Mouse (Mus musculus) left cerebral cortex, postnatal 14 days (tissue): ENCODE measurements around the gene Saa4. TPM values are rescaled to one million over a fixed set of nuclear protein-coding genes. Genes with fewer than 3 reads are reported as not detected.
"Not testable (repeated sequence)": the region's sequence is repeated elsewhere in the genome, so short reads cannot be mapped to it uniquely, and the experiment has no call there.

ENCODE experiments used
- DNase-seq, 2 experiments: peaks; one replicate each; pipeline ENCODE4 v3.0.0; 2021 to 2022; ENCODE audit warnings: low spot score in 2 of 2, mixed read lengths in 1 of 2
- intact Hi-C: fragments of 180-260 bp; cut with DNase I; formaldehyde crosslinking; loops from one replicate; pipeline ENCODE4 v1.15.1; 2025
- total RNA-seq, 2 experiments: library from RNA; stranded (reverse); gene quantifications; 2 replicates each; pipeline ENCODE4 v1.2.3; 2021

Gene Saa4
- total RNA-seq, 2 experiments from 2014 or later: not detected

- intact Hi-C loops: no loop called here
- no peak for DNase-seq
These were observed 12.9 kb downstream of the Saa4 start for GRCm38 (mm10) chr7:46719526-46719925.

- intact Hi-C loops: no loop called here
- DNase-seq: no peak
These were observed 13.7 kb downstream of the Saa4 start for GRCm38 (mm10) chr7:46718591-46719270.

GRCm38 (mm10) chr7:46716897-46717296 lies 15.5 kb downstream of the Saa4 start:
- intact Hi-C loops: no loop called here
- peak in 1 of 2 experiments; percentile 20 for DNase-seq

GRCm38 (mm10) chr7:46715600-46715999 lies 16.8 kb downstream of the Saa4 start, which contains the start of gene Saa3:
Gene Saa3 (minus strand): TSS chr7:46715700.
- intact Hi-C loops: loop anchor here (2.0 kb wide), 1 partner anchor 53 kb away; no protein-coding TSS in a partner anchor
- no peak for DNase-seq

GRCm38 (mm10) chr7:46714518-46714917 lies 17.9 kb downstream of the Saa4 start:
- intact Hi-C loops: loop anchor here (2.0 to 5.0 kb wide), 2 partner anchors 54 to 77 kb away; partner anchors contain the start of gene Sergef
- peak; percentile 23 to 66 for DNase-seq

- no peak for DNase-seq
These were observed 20.2 kb downstream of the Saa4 start for GRCm38 (mm10) chr7:46712250-46712649.

GRCm38 (mm10) chr7:46710390-46710844 lies 22.0 kb downstream of the Saa4 start, which contains the start of gene Saal1:
Gene Saal1 (minus strand): TSS chr7:46710680.
- DNase-seq: peak; percentile 79 to 86
- intact Hi-C loops: loop anchor here (5.0 kb wide), 1 partner anchor 73 kb away; the partner anchor contains the start of gene Sergef

More at GRCm38 (mm10) chr7:46712250-46712649, 20.2 kb downstream of the Saa4 start:
- intact Hi-C loops: loop anchor here (5.0 kb wide), 1 partner anchor 75 kb away; the partner anchor contains the start of gene Sergef

- intact Hi-C loops: no loop called here
These were observed 31.8 kb downstream of the Saa4 start for GRCm38 (mm10) chr7:46700521-46701025.

GRCm38 (mm10) chr7:46696754-46697153 lies 35.6 kb downstream of the Saa4 start:
- no peak for DNase-seq
- intact Hi-C loops: no loop called here

More at GRCm38 (mm10) chr7:46700521-46701025, 31.8 kb downstream of the Saa4 start:
- DNase-seq: no peak

- no peak for DNase-seq
- intact Hi-C loops: no loop called here
These were observed 45.6 kb downstream of the Saa4 start for GRCm38 (mm10) chr7:46686827-46687226.

GRCm38 (mm10) chr7:46680732-46681131 lies 51.7 kb downstream of the Saa4 start:
- DNase-seq: no peak
- intact Hi-C loops: no loop called here

GRCm38 (mm10) chr7:46679044-46679443 lies 53.4 kb downstream of the Saa4 start:
- intact Hi-C loops, DNase-seq: not testable (repeated sequence)

GRCm38 (mm10) chr7:46678417-46678816 lies 54.0 kb downstream of the Saa4 start:
- DNase-seq: no peak
- intact Hi-C loops: no loop called here

Other genes with a start within 250 kb of the Saa4 start
- 10 to 100 TPM; 57.2 to 66.4 TPM for gene Sergef, start 92.8 kb downstream of the Saa4 start, total RNA-seq
- under 1 TPM; 0.27 to 0.31 TPM for gene Tph1, start 60.1 kb downstream of the Saa4 start, total RNA-seq
- 1 to 10 TPM; 7.2 to 8.5 TPM for gene Saal1, start 21.9 kb downstream of the Saa4 start, total RNA-seq
- gene Saa3, start 16.9 kb downstream of the Saa4 start, total RNA-seq: not detected
- not detected for gene Saa1, start 10.4 kb upstream of the Saa4 start, total RNA-seq
- not detected for gene Saa2, start 19.2 kb upstream of the Saa4 start, total RNA-seq
- 10 to 100 TPM; 11.4 to 13.7 TPM for gene Hps5, start 63.5 kb upstream of the Saa4 start, total RNA-seq
- gene Gtf2h1, start 63.5 kb upstream of the Saa4 start, total RNA-seq: 10 to 100 TPM; 37.0 to 39.3 TPM
- 100 to 1,000 TPM; 497 to 507 TPM for gene Ldha, start 108.9 kb upstream of the Saa4 start, total RNA-seq
- gene Ldhc, start 128.6 kb upstream of the Saa4 start, total RNA-seq: not detected
- gene Tsg101, start 187.4 kb upstream of the Saa4 start, total RNA-seq: 10 to 100 TPM; 74.0 to 76.5 TPM
- 1 to 10 TPM; 9.6 to 10.0 TPM for gene Uevld, start 225.9 kb upstream of the Saa4 start, total RNA-seq